Mouse (Mus musculus): ENCODE data around the gene Kcnd2. TPM values are rescaled to one million over a fixed set of nuclear protein-coding genes. Genes with fewer than 3 reads are reported as not detected.

Kcnd2 gene
- polyA plus RNA-seq, 1 experiment from 2014 or later: 0.68 TPM

DNA sequence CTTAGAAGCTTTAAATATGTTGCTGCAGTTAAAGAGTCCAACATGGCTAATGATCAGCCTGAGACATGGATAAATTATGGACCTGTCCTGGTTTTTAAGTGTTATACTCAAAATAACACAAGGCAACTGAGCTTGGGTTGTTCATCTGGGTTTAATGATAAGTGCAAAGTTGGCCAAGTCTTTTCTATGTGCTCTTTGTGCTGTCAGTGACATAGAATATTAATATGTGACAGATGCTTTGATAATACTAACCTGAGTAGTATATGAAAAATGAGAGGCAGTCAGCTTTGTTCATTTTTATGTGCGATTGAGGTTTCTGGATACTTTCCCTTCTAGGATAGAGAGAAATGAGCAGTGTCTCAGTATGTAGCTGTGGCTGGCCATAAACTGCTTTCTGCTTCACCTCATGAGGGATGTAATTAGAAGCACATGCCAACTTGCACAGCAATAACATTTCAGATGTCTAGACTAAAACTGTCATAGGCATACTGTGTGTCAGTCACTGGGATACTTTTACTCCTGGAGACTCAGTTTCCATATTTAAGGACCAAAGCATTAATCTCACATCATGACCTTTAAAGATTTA lies 312.3 kb downstream of the Kcnd2 start:
- Histone ChIP-seq H3K4me2 (replicated peaks; ENCODE audit: low read depth) (no peak overlapping the region), H3K27me3 (replicated peaks; ENCODE audit: control insufficient read depth, insufficient read depth, low read length) (no peaks in the 10 kb centered on the region), H3K27ac (ENCODE audit: low read depth, low read length) (no peak overlapping the region), H3K4me3 (ENCODE audit: low read depth, low read length) (no peak overlapping the region), H3K9me3 (ENCODE audit: control insufficient read depth) (no peaks in the 10 kb centered on the region), H3K36me3 (ENCODE audit: control insufficient read depth, insufficient read depth) (no peaks in the 10 kb centered on the region), H3K4me1 (replicated peaks; ENCODE audit: control insufficient read depth, insufficient read depth, low read length) (no peaks in the 10 kb centered on the region), H3K9ac (ENCODE audit: low read depth, low read length) (no peak overlapping the region)
- no peak for ATAC-seq
- 79% methylated on average over 1 of the region's 1 CpGs for WGBS
- no peak for TF ChIP-seq CTCF (IDR thresholded peaks at IDR 0.05; ENCODE audit: low read depth)

DNA sequence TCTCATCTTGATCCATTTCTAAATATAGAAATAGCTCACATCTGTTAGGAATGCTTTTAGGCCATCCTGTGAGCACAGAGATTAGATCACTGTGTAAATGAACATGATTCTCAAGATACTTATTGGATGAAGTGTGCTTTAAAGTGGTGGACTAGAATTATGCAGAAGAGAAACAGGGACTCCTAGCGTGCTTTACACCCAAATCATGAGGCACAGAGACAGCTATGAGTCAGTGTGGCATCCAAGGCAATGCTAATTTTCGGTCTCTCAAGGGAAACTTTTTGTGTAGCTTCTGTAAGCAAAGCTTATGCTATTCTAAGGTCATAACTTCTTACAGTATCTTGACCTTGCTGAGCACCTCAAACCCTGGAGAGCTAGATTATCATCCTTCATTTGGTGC lies 318.7 kb downstream of the Kcnd2 start:
- no peak overlapping the region for H3K27ac ChIP-seq (ENCODE audit: low read depth, low read length)
- H3K4me2 ChIP-seq (replicated peaks; ENCODE audit: low read depth): no peak overlapping the region
- no peaks in the 10 kb centered on the region for H3K27me3 ChIP-seq (replicated peaks; ENCODE audit: control insufficient read depth, insufficient read depth, low read length)
- no peaks in the 10 kb centered on the region for H3K9me3 ChIP-seq (ENCODE audit: control insufficient read depth)
- WGBS: 63% methylated on average over 2 of the region's 2 CpGs
- ATAC-seq: no peak
- no peaks in the 10 kb centered on the region for H3K36me3 ChIP-seq (ENCODE audit: control insufficient read depth, insufficient read depth)
- H3K4me3 ChIP-seq (ENCODE audit: low read depth, low read length): no peak overlapping the region
- no peak overlapping the region for H3K9ac ChIP-seq (ENCODE audit: low read depth, low read length)
- H3K4me1 ChIP-seq (replicated peaks; ENCODE audit: control insufficient read depth, insufficient read depth, low read length): no peaks in the 10 kb centered on the region
- TF ChIP-seq CTCF (IDR thresholded peaks at IDR 0.05; ENCODE audit: low read depth): 0 out of 2 replicates have a peak, but pooled peaks have one; percentile 7

DNA sequence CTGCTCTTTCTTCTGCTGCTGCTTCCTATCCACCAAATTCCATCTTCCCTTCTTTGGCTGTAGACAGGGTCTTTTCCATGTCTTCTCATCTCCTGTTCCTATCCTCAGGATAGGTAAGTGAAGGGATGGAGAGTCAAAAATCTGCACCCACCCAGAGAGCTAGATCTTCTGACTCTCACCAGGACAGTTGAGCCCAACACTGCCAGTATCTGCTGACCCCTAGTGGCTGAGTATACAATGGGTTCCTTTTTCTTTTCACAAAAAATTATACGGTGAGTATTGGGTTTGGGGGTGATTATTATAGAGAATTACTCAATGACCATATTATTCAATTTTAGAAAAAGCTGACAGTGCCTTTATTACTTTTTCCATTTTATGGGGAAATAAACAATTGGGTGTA lies 319.5 kb downstream of the Kcnd2 start:
- no peak overlapping the region for H3K9ac ChIP-seq (ENCODE audit: low read depth, low read length)
- TF ChIP-seq CTCF (IDR thresholded peaks at IDR 0.05; ENCODE audit: low read depth): peak; percentile 77
- H3K27me3 ChIP-seq (replicated peaks; ENCODE audit: control insufficient read depth, insufficient read depth, low read length): no peaks in the 10 kb centered on the region
- H3K27ac ChIP-seq (ENCODE audit: low read depth, low read length): no peak overlapping the region
- H3K4me2 ChIP-seq (replicated peaks; ENCODE audit: low read depth): no peak overlapping the region
- no peak overlapping the region for H3K4me3 ChIP-seq (ENCODE audit: low read depth, low read length)
- H3K4me1 ChIP-seq (replicated peaks; ENCODE audit: control insufficient read depth, insufficient read depth, low read length): no peaks in the 10 kb centered on the region
- H3K36me3 ChIP-seq (ENCODE audit: control insufficient read depth, insufficient read depth): no peaks in the 10 kb centered on the region
- no peak for ATAC-seq
- H3K9me3 ChIP-seq (ENCODE audit: control insufficient read depth): no peaks in the 10 kb centered on the region
- 24% methylated on average over 1 of the region's 1 CpGs for WGBS

DNA sequence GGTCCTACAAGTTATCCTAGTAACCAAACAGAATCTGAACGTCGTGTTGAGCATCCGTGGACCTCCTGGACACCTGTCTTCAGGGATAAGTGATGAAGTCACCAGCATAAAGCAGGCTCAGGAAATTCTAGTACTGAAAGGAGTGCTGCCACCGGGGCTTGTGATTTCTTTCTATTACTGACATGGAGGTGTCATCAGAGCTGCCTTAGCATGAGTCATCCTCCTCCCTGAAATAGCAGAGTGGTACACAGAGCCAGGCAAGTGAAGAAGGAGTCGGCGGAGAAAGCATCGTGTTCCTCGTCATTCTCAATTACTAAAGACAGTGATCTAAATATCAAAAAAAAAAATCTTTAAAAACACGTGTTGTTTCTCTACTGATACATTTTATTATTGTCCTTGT lies 336.2 kb downstream of the Kcnd2 start:
- WGBS: 67% methylated on average over 9 of the region's 9 CpGs
- Histone ChIP-seq H3K27ac (ENCODE audit: low read depth, low read length) (no peak overlapping the region), H3K9ac (ENCODE audit: low read depth, low read length) (no peak overlapping the region), H3K4me3 (ENCODE audit: low read depth, low read length) (no peak overlapping the region), H3K27me3 (replicated peaks; ENCODE audit: control insufficient read depth, insufficient read depth, low read length) (no peaks in the 10 kb centered on the region), H3K4me1 (replicated peaks; ENCODE audit: control insufficient read depth, insufficient read depth, low read length) (no peaks in the 10 kb centered on the region), H3K9me3 (ENCODE audit: control insufficient read depth) (no peaks in the 10 kb centered on the region), H3K4me2 (replicated peaks; ENCODE audit: low read depth) (no peak overlapping the region), H3K36me3 (ENCODE audit: control insufficient read depth, insufficient read depth) (no peaks in the 10 kb centered on the region)
- ATAC-seq: no peak
- TF ChIP-seq CTCF (IDR thresholded peaks at IDR 0.05; ENCODE audit: low read depth): no peak

DNA sequence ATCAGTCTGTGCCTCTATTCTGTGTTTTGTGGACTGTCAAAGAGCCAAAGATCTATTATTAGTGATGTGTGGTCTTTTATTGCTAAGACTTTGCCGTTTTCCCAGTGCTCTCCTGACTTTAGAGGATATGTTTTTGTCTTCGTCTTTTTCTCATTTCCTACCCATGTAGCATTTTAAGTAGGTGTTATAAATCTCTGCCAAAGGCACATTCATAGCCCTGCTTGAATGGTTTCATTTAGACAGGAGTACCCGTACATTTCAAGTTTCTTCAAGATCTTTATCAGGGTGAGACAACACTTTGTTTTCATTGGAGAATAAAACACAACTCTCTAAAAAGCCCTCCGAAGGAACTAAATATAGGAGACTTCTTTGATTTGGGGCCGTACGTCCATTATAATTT lies 355.7 kb downstream of the Kcnd2 start:
- H3K9me3 ChIP-seq (ENCODE audit: control insufficient read depth): no peaks in the 10 kb centered on the region
- TF ChIP-seq CTCF (IDR thresholded peaks at IDR 0.05; ENCODE audit: low read depth): no peak
- H3K4me3 ChIP-seq (ENCODE audit: low read depth, low read length): no peak overlapping the region
- no peak for ATAC-seq
- H3K36me3 ChIP-seq (ENCODE audit: control insufficient read depth, insufficient read depth): no peaks in the 10 kb centered on the region
- H3K9ac ChIP-seq (ENCODE audit: low read depth, low read length): no peak overlapping the region
- H3K27me3 ChIP-seq (replicated peaks; ENCODE audit: control insufficient read depth, insufficient read depth, low read length): no peaks in the 10 kb centered on the region
- no peaks in the 10 kb centered on the region for H3K4me1 ChIP-seq (replicated peaks; ENCODE audit: control insufficient read depth, insufficient read depth, low read length)
- WGBS: 60% methylated on average over 6 of the region's 6 CpGs
- H3K27ac ChIP-seq (ENCODE audit: low read depth, low read length): no peak overlapping the region
- H3K4me2 ChIP-seq (replicated peaks; ENCODE audit: low read depth): no peak overlapping the region

DNA sequence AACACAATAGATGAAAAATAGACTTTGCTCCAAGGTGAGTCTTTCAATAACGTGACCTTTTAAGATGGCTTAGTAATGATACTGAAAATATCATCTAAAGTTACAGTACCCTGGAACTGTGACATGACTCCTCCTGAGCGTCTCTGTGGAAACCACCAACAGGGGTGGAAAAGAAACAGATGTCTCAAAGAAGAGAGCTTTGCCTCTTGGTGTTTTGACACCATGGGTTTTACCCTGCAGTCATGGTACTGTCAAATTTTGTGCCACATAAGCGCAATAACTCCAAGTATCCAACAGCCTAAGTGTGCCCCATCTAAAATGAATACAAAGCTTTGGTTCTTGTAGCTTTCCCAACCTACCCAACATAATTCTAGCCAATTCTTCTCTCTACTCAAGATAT lies 374.9 kb downstream of the Kcnd2 start:
- Histone ChIP-seq H3K4me1 (replicated peaks; ENCODE audit: control insufficient read depth, insufficient read depth, low read length) (no peaks in the 10 kb centered on the region), H3K36me3 (ENCODE audit: control insufficient read depth, insufficient read depth) (no peaks in the 10 kb centered on the region), H3K27me3 (replicated peaks; ENCODE audit: control insufficient read depth, insufficient read depth, low read length) (no peaks in the 10 kb centered on the region), H3K27ac (ENCODE audit: low read depth, low read length) (no peak overlapping the region), H3K4me2 (replicated peaks; ENCODE audit: low read depth) (no peak overlapping the region), H3K9me3 (ENCODE audit: control insufficient read depth) (no peaks in the 10 kb centered on the region), H3K9ac (ENCODE audit: low read depth, low read length) (no peak overlapping the region), H3K4me3 (ENCODE audit: low read depth, low read length) (no peak overlapping the region)
- no peak for ATAC-seq
- 90% methylated on average over 3 of the region's 3 CpGs for WGBS
- no peak for TF ChIP-seq CTCF (IDR thresholded peaks at IDR 0.05; ENCODE audit: low read depth)

DNA sequence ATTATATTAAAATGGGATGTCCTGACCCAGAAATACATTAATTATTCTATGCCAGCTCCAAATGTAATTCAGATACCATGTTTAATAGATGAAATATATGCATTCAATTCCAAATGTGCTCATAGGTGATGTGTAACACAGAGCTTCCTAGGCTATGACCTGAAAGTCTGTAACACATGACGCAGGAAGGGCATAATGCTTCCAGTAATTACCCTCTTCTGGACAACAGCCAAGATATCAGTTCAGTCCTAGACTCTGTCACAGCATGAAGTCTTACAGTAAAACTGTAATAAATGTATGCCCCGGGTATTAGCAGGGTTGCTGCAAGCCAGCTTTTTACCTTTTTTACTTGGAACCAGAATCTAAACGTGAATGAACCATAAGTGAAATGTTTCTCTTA lies 382.1 kb downstream of the Kcnd2 start:
- H3K4me1 ChIP-seq (replicated peaks; ENCODE audit: control insufficient read depth, insufficient read depth, low read length): no peaks in the 10 kb centered on the region
- H3K9me3 ChIP-seq (ENCODE audit: control insufficient read depth): no peaks in the 10 kb centered on the region
- H3K4me3 ChIP-seq (ENCODE audit: low read depth, low read length): no peak overlapping the region
- no peak overlapping the region for H3K27ac ChIP-seq (ENCODE audit: low read depth, low read length)
- no peak for TF ChIP-seq CTCF (IDR thresholded peaks at IDR 0.05; ENCODE audit: low read depth)
- no peak for ATAC-seq
- H3K36me3 ChIP-seq (ENCODE audit: control insufficient read depth, insufficient read depth): no peaks in the 10 kb centered on the region
- H3K9ac ChIP-seq (ENCODE audit: low read depth, low read length): no peak overlapping the region
- no peak overlapping the region for H3K4me2 ChIP-seq (replicated peaks; ENCODE audit: low read depth)
- WGBS: 48% methylated on average over 3 of the region's 3 CpGs
- H3K27me3 ChIP-seq (replicated peaks; ENCODE audit: control insufficient read depth, insufficient read depth, low read length): no peaks in the 10 kb centered on the region
